Mouse (Mus musculus): Measurements from ENCODE around the gene Arl16.

The Arl16 gene

DNA sequence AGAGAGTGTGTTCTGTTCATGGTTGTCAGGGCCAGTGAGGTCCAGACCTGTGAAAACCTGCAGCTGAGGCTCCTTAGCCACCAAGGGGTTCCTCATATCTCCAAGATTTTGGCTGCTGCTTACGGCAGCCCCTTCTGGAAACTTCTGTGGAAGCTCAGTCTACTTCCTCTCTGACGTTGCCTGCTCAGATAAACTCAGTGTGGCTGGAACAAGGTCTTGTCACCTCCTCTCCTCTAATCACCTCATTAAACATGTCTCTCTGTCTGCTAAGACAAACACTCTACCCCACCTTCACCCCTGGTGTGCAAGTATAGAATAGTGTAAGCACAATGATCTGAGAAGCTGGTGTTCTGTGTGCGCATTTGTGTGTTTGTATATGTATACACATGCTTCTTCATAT lies 21.9 kb downstream of the Arl16 start:
- DNase-seq, result no peak

DNA sequence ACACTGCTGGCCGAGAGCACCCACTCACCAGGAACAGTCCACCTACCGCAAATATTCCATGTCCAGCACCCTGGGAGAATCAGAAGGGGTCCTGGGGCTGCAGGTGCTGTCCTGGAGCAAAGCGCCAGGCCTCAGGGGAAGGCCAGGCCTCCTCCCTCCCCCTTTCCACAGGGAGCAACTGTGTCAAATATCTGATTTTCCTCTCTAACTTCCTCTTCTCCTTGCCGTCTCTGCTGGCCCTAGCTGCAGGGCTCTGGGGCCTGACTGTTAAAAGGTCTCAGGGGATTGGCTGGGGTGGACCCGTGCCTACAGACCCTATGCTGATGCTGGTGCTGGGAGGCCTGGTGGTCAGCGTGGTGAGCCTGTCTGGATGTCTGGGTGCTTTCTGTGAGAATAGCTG lies 23.3 kb downstream of the Arl16 start:
- no peak for DNase-seq

DNA sequence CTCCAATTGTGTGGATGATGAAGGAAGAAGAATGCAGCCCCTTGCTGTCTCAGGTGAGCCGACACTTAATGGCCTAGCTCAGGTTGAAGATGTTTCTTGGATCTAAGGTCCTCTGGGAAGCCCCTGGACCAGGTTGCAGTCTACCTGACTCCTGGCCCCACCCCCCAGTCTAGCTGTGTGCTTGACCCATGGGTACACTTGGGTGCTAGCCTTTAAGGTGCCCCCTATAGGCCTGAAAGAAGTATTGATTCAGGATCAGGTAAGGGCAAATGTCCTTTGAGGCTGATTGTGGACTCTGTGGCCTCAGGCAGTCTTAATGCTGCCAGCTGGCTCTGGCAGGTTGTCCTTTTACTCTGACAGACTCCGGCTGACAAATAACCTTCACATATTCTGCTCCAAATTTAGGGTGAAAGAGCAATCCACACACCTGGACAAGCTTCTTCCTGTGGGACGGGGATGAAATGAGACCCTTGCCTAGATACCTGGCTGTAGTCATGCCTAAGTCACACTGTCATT lies 24.6 kb downstream of the Arl16 start:
- no peak for DNase-seq

DNA sequence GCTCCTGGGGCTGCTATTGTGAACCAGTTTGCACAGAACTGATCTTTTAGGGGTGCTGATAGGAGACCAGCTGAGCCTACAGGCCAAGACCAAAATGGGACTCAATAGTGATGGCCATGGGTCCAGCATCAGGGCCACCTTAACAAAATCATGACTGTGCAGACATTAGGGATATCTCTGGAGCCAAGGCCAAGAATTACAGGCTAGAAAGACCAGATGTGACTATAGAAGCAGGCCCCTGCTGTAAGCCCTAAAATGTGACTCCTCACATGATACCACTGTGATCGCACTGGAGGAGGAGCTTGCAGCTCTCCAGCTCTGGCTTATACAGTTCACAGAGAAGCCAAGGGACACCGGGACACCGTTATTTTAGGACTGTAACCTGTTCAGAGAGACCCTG lies 25.1 kb downstream of the Arl16 start, which contains the start of gene Tspan10:
Gene Tspan10 (plus strand): TSS at position 301 of the 400 bp plus-strand sequence.
- DNase-seq, result no peak

DNA sequence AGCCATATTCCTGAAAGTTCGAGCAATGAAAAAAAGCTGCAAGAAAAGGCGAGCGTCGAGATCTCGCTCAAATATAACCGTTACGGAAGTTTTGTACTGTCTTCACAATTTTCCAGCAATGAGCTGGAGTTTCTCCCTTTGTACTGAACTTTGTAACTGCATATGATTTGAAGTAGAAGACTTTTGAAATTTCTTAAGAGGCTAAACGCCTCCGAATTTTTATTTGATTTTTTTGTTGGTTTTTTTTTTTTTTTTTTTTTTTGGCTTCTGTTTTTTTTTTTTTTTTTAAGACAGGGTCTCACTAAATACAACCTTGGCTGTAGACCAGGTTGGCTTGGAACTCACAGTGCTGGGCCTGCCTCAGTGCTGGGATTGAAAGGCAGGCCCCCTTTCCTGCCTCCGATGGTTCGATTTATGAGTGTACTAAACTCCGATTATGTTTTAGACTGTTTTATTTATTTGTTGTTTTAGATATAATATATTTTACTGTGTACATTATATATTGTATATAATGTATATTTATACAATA lies 29.5 kb downstream of the Arl16 start:
- no peak for DNase-seq

DNA sequence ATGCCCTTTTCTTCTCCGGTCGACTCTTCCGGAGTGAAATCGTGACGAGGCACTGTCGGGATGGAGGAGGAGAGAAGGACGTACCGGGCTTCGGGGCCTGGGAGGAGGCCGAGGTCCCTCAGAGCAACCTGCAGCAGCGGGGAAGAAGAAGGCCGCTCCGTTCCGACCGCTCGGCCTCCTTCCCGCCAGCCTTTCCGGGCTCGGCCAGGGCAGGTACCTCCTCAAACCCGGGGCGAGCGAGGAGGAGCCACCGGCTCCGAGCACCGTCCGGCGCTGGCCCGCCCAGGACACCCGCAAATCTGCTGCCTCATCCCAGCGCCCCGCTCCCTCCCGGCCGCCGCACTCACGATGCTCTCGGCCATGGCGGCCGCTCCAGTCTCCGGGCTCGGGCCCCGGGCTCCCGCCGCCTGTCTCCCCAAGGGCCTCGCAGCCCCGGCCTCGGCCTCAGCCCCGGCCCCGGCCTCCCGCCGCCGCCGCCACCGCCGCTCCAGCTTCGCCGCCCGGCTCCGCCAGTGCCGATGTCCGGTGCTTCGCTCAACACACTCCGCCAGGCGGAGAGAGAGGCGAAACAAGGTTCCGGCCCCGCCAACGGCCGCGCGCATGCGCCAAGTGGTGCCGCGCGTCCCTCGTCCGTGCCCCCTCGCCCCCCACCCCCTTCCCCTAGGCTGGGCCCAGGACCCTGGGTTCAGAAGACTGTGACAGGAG lies 30.1 kb downstream of the Arl16 start, which contains the start of gene Nploc4:
Gene Nploc4 (minus strand): TSS at position 557 of the 705 bp plus-strand sequence.
- peak; percentile 83 for DNase-seq

DNA sequence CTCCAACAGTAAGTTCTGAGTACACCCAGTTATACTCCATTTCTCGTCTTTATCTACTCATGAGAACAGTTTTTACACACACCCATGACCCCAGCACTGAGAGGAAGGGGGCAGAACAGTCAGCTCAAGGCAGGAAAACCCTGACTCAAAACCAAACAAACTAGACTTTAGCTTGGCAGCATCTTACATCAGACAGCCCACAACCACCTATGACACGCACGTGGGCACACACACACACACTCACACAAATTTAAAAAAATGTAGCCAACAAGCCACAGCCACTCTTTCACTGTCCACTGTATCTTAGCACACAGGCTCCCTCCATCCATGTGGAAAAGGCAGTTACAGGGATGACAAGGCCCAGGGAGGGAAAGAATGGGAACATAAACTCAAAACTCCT lies 40.7 kb downstream of the Arl16 start:
- no peak for DNase-seq

DNA sequence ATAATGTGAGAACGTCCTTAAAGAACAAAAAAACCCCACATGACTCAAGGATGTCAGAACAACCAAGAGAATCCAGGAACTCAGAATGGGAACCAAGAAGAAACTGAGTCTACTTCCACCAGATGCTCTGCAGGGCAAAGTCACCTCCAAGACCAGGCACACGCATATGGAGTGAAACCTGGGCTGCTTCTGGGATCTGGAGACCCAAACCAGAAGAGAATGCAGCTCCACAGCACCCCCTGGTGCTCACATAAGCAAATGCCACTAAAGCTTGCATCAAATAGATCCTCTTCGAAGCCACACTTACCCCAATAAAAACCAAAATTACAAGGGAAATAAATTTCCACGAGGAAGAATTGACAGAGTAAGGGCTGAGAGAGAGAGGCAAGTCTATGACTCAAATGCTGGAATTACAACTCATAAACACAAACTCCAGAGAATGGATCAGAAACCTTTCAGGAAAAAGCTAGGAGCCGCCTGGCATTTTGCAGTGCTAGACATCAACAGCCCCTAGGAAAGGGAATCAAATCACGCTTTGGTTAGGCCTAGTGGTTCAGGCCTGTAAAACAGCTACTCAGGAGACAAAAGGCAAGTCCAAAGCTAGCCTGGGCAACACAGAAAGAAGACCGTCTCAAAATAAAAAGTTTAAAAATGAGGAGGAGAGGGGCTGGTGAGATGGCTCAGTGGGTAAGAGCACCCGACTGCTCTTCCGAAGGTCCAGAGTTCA lies 43.7 kb downstream of the Arl16 start:
- DNase-seq, result peak; percentile 43

DNA sequence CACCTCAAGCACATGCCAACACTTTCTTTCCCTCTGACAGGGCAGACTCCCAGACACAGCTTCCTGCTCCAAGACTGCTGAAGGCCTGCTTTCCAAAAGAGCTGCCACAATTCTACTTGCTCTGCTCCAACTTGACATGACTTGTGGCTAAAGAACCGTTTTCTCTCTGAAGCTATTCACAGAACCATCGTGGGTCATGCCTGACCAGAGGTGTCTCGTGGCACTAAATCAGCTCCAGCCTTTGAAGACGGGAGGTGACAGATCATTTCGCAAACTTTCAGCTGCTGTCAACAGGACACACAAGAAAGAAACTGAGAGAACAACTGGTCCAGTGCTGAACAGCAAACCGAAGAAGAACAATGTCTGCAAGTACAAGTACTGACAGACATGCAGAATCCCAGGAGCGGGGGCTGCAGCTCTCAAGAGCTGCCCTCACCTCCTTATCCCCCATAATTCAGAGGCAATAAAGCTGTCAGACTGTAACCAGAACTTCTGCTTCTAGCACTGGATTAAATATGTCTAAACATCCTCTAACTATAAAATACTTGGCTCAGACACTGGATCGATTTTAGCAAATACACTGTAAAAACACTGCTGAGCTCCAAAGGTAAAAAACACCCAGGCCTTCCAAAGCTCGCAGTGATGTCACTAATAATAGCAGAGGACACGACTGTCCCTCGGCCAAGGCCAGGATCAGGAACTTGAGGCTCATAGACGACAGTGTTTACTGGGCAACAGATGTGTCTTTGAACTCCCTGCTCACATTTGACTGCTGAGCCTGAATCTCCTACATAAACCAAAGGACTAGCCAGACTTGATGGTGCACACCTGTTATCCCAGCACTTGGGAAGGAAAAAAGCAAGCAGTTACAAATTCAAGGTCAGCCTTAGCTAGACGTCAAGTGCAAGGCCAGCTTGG lies 44.5 kb downstream of the Arl16 start:
- DNase-seq, result no peak

DNA sequence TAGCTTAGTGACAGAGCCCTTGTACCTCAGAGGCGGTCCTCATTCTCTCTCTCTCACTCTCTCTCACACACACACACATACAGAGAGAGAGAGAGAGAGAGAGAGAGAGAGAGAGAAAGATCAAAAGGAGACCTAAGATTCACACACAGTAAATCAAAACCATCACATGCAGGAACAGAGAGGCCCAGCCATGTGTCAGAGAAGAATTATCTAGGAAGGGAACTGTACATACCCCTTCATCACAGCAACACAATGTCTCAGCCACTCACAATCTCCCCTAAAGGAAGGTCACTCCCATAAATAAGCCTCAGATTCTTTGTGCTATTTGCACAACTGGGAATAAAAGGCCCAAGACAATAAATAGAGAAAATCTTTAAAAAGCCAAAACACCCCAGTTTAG lies 48.8 kb downstream of the Arl16 start:
- DNase-seq, result no peak

DNA sequence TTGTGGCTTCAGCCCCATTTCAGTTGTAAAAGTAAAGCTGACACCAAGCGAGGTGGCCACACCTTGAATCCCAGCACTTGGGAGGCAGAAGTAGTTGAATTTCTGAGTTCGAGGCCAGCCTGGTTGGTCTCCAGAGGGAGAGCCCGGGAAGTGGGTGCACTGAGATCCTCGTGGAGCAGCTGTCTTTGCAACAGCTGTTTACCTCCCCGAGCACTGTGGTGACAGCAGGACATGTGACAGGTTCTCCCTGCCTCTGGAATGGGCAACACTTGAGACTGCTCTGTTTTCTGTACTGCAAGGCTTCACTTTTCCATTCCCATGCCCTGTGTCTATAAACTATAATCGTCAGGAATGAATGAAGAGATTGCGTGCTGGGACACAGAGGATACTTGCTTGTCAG lies 49.6 kb downstream of the Arl16 start:
- DNase-seq, result no peak
